Mouse (Mus musculus): ENCODE data around the gene Prok1. TPM values are rescaled to one million over a fixed set of nuclear protein-coding genes. Genes with fewer than 3 reads are reported as not detected.

Gene Prok1
- polyA plus RNA-seq, 1 experiment = 10.8 TPM

DNA sequence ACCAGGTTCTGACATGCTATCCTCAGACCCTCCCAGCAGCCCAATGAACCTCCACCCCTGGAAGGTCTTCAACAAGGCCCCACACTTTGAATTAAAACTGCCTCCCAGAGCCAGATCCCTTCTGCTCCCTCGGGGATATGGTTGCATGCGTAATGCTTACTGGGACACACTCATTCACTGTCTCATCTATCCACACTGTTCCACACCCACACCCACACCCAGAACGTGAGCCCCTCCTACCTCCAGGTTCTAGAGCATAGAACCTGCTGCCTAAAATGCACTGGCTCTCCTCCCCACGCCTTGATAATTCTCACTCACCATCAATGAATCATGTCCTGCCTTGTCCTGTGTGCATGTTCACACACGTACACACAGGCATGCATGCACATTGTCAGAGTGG lies 24.9 kb downstream of the Prok1 start:
- Histone ChIP-seq H3K4me3 (ENCODE audit: insufficient read depth, low read depth, low read length) (no peak overlapping the region), H3K27ac (ENCODE audit: insufficient read depth, low read depth, low read length) (no peak overlapping the region), H3K36me3 (ENCODE audit: control insufficient read depth, insufficient read depth, low read length) (no peaks in the 10 kb centered on the region), H3K4me1 (ENCODE audit: control insufficient read depth, insufficient read depth, low read length) (no peaks in the 10 kb centered on the region), H3K27me3 (replicated peaks; ENCODE audit: control insufficient read depth, insufficient read depth, low read length) (no peaks in the 10 kb centered on the region)
- DNase-seq = no peak
- no peak for TF ChIP-seq CTCF (conservative IDR thresholded peaks at IDR 0.05; ENCODE audit: insufficient read depth, insufficient read length, low read depth, low read length)
- 79% methylated on average over 5 of the region's 5 CpGs for WGBS

DNA sequence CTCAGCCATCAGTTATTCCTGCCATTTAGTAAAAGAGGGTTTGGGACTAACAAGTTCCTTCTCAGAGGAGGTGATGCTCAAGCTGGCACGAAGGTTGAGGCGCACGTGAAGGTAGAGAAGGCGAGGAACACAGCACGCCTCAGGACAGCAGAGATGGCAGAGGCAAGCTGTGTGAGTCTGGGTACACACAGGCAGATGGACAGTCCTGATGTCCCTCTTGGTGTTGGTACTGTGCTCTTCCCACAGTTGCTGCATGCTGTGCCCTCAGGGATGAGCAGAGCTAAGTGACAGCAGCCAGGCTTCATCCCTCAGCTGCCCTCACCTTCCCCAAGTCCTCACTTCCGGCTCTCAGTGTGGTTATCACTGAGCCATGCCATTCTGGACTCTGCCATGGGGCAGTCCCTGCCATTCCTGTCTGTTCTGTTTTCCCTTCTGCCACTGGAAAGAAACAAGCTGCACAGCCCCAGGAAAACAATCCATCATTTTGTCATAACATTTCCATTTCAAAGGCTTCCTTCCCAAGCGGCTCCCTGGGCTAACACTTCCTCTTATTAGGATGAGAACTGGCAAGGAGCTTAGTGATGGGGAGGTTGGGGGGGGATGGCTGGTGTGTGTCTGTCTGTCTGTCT lies 31.8 kb downstream of the Prok1 start:
- 60% methylated on average over 7 of the region's 7 CpGs for WGBS
- no peak overlapping the region for H3K27ac ChIP-seq (ENCODE audit: insufficient read depth, low read depth, low read length)
- no peak for TF ChIP-seq POLR2A (IDR thresholded peaks at IDR 0.05; ENCODE audit: low read depth, low read length)
- H3K27me3 ChIP-seq (replicated peaks; ENCODE audit: control insufficient read depth, insufficient read depth, low read length) = no peaks in the 10 kb centered on the region
- H3K36me3 ChIP-seq (ENCODE audit: control insufficient read depth, insufficient read depth, low read length) = no peaks in the 10 kb centered on the region
- DNase-seq = no peak
- H3K4me1 ChIP-seq (ENCODE audit: control insufficient read depth, insufficient read depth, low read length) = no peaks in the 10 kb centered on the region
- no peak overlapping the region for H3K4me3 ChIP-seq (ENCODE audit: insufficient read depth, low read depth, low read length)

DNA sequence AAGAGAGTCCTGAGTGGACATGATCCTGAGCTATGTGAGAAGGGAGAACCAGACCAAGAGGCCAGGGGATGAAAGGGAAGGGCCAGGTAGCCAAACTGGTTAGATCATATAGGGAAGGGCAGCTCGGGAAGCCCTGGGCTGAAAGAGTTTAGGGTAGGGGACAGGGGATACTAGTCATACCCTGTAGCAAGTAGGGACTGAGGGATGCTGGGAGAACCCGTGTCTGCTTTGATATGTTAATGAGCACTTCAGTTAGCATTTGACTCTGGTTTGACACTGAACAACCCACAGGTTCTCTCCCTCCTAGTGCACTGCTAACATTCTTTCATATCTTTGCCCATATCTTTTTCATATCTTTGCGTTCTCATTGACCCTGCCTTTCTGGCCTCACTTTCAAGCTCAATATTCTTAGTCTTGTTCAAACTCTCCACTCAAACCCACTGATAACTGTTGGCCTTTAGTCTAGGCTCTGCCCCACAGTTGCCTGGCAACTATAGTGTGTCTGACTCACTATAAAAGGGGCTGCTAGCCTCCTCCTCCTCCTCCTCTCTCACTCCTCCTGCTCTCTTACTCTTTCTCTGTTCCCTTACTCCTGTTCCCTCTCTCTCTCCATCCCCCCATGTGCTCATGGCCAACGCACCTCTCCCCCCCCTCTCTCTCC lies 32.9 kb downstream of the Prok1 start:
- no peak for DNase-seq
- WGBS = 57% methylated on average over 4 of the region's 4 CpGs
- no peak overlapping the region for H3K4me3 ChIP-seq (ENCODE audit: insufficient read depth, low read depth, low read length)
- no peaks in the 10 kb centered on the region for H3K36me3 ChIP-seq (ENCODE audit: control insufficient read depth, insufficient read depth, low read length)
- H3K27ac ChIP-seq (ENCODE audit: insufficient read depth, low read depth, low read length) = no peak overlapping the region
- no peaks in the 10 kb centered on the region for H3K27me3 ChIP-seq (replicated peaks; ENCODE audit: control insufficient read depth, insufficient read depth, low read length)
- TF ChIP-seq POLR2A (IDR thresholded peaks at IDR 0.05; ENCODE audit: low read depth, low read length) (no peak), CTCF (conservative IDR thresholded peaks at IDR 0.05; ENCODE audit: insufficient read depth, insufficient read length, low read depth, low read length) (no peak)
- H3K4me1 ChIP-seq (ENCODE audit: control insufficient read depth, insufficient read depth, low read length) = no peaks in the 10 kb centered on the region

DNA sequence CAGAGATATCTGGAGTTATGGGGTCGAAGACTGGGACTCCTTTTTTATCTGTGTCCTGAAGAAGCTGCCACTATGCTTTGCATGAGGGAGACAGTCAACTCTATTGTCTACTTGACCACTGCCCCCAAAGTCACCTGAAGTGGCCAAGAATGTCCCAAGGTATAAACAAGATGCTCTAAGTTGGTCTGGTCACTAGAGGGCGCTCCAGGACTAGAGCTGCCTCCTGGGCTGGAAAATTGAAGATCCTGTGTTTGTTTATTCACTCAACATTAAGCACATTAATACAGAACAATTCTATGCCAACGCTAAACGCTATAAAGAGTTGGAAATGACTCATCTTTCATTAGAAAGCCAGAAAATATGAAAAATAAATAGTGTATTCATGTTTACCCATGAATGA lies 33.5 kb downstream of the Prok1 start:
- DNase-seq = peak; percentile 77
- H3K27me3 ChIP-seq (replicated peaks; ENCODE audit: control insufficient read depth, insufficient read depth, low read length) = no peaks in the 10 kb centered on the region
- no peak overlapping the region for H3K4me3 ChIP-seq (ENCODE audit: insufficient read depth, low read depth, low read length)
- no peaks in the 10 kb centered on the region for H3K4me1 ChIP-seq (ENCODE audit: control insufficient read depth, insufficient read depth, low read length)
- WGBS = 3% methylated on average over 4 of the region's 4 CpGs
- no peaks in the 10 kb centered on the region for H3K36me3 ChIP-seq (ENCODE audit: control insufficient read depth, insufficient read depth, low read length)
- H3K27ac ChIP-seq (ENCODE audit: insufficient read depth, low read depth, low read length) = no peak overlapping the region
- TF ChIP-seq CTCF (conservative IDR thresholded peaks at IDR 0.05; ENCODE audit: insufficient read depth, insufficient read length, low read depth, low read length) (peak; percentile 93), POLR2A (IDR thresholded peaks at IDR 0.05; ENCODE audit: low read depth, low read length) (no peak)

DNA sequence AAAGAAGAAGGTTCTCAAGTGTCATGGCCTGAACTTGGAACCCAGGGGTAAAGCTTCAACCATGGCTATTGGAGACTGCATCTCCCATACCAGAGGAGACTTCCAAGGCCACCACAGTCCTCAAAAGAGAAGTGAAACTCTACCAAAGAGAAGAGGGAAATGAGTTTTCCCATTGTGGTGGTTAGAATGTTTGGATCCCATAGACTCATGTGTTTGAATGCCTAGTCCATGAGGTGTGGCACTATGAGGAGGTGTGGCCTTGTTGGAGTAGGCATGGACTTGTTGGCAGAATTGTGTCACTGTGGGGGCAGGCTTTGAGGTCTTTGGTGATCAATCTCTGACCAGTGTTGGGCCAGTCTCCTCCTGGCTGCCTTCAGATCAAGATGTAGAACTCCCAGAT lies 34.3 kb downstream of the Prok1 start:
- no peak for TF ChIP-seq POLR2A (IDR thresholded peaks at IDR 0.05; ENCODE audit: low read depth, low read length)
- TF ChIP-seq CTCF (conservative IDR thresholded peaks at IDR 0.05; ENCODE audit: insufficient read depth, insufficient read length, low read depth, low read length) = no peak
- no peaks in the 10 kb centered on the region for H3K36me3 ChIP-seq (ENCODE audit: control insufficient read depth, insufficient read depth, low read length)
- no peaks in the 10 kb centered on the region for H3K27me3 ChIP-seq (replicated peaks; ENCODE audit: control insufficient read depth, insufficient read depth, low read length)
- DNase-seq = no peak
- H3K4me1 ChIP-seq (ENCODE audit: control insufficient read depth, insufficient read depth, low read length) = no peaks in the 10 kb centered on the region
- H3K4me3 ChIP-seq (ENCODE audit: insufficient read depth, low read depth, low read length) = no peak overlapping the region
- H3K27ac ChIP-seq (ENCODE audit: insufficient read depth, low read depth, low read length) = no peak overlapping the region

DNA sequence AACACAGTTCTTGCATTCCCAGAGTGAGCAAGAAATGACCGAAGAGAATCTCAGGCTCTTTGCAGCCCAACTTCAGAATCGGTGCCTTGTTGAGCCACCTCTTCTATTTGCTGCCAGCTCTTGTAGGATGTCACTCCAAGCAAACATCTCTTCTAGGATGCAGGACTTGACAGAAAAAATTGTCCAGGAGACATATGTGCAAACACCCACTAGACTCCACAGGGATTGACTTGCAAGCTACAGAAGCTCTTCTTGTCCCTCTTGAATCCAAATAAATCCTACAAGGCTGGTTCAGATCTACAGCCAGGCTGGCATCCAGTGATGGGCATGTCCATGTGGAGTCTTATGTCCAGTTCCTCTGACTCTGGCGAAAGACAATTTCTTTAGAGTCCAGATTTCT lies 35.1 kb downstream of the Prok1 start:
- H3K27me3 ChIP-seq (replicated peaks; ENCODE audit: control insufficient read depth, insufficient read depth, low read length) = no peaks in the 10 kb centered on the region
- no peak overlapping the region for H3K4me3 ChIP-seq (ENCODE audit: insufficient read depth, low read depth, low read length)
- H3K4me1 ChIP-seq (ENCODE audit: control insufficient read depth, insufficient read depth, low read length) = no peaks in the 10 kb centered on the region
- TF ChIP-seq CTCF (conservative IDR thresholded peaks at IDR 0.05; ENCODE audit: insufficient read depth, insufficient read length, low read depth, low read length) (no peak), POLR2A (IDR thresholded peaks at IDR 0.05; ENCODE audit: low read depth, low read length) (no peak)
- H3K36me3 ChIP-seq (ENCODE audit: control insufficient read depth, insufficient read depth, low read length) = no peaks in the 10 kb centered on the region
- no peak for DNase-seq
- H3K27ac ChIP-seq (ENCODE audit: insufficient read depth, low read depth, low read length) = no peak overlapping the region
- 80% methylated on average over 3 of the region's 3 CpGs for WGBS

DNA sequence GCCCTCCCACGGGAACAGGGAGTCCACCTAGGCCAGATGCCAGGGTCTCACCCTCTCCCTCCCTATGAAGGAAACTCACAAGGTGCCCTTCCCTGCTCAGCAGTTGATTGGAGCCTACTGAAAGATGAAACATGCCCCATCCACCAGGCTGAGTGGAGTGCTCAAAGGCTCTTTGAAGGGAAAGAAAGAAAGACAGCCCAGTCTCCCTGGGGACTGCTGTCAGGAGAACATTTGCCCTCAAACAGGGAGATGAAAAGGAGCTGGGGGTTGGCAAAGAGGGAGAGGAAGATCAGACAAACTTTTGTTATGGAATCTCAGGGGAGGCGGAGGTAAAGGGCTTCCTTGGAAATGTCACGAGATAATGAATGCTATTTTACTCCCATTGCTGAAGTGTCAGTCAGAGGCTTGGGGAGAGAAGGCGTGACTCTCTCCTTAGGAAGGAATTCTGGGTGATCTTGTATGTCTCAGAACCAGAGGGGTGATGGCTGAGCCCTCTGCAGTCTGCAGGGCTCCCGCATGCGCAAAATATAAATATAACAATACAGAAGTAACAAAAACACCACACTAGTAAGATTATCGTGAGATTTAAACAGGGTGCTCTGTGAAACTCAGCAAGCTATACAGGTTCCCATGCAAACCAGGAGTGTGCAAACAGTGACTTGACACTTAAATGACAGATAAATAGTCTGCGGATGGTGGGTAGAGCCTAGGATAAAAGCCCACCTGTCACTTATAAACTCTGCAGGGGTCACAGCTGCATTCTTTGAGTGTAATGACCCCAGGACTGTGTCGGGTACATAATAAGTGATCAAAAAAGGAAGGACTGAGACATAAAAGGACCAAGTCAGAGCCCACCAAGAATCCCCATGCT lies 38.0 kb downstream of the Prok1 start:
- H3K4me1 ChIP-seq (ENCODE audit: control insufficient read depth, insufficient read depth, low read length) = no peaks in the 10 kb centered on the region
- H3K27ac ChIP-seq (ENCODE audit: insufficient read depth, low read depth, low read length) = no peak overlapping the region
- no peak for DNase-seq
- no peak overlapping the region for H3K4me3 ChIP-seq (ENCODE audit: insufficient read depth, low read depth, low read length)
- 43% methylated on average over 9 of the region's 9 CpGs for WGBS
- no peaks in the 10 kb centered on the region for H3K36me3 ChIP-seq (ENCODE audit: control insufficient read depth, insufficient read depth, low read length)
- no peaks in the 10 kb centered on the region for H3K27me3 ChIP-seq (replicated peaks; ENCODE audit: control insufficient read depth, insufficient read depth, low read length)
- TF ChIP-seq POLR2A (IDR thresholded peaks at IDR 0.05; ENCODE audit: low read depth, low read length) = no peak
- TF ChIP-seq CTCF (conservative IDR thresholded peaks at IDR 0.05; ENCODE audit: insufficient read depth, insufficient read length, low read depth, low read length) = no peak

All from kidney, adult 2 months (tissue).